8 mouse cellular contexts compared by ENCODE assay signal in the genomic region with DNA sequence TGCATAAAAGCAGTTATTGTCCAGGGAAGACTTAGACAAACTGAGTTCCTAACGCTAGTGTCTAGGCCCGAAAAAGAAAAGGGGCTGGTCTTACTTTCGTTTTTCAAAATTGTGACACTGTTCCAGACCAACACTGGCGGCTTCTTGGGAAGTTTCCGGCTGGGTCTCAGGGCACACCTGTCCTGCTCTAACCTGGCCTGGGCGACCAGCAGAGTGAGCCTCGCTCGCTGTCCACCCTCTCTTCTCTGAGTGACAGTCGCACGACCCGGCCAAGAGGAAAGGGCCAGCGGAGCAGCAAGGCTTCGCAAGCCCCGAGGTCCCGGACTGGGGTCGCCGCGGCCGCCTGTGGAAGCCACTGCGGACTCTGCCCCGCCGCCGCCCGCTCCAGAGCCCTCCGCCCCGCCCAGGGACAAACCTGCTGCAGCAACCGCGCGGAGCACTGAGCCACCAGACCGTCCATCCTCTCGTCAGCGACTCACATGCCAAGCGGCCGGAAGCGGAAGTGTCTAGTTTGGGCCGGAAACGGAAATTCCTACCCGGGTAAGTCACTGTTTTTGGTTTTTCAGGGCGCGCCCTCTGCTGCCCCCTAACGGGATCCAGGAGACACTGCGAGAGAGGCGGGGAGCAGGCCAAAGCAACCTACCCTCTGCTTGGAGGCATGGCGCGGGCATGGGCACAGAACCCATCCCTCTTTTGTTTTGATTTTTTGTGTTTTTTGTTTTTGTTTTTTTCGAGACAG. TPM values are rescaled to one million over a fixed set of nuclear protein-coding genes. Genes with fewer than 3 reads are reported as not detected.
DNase-seq lines count a peak whose midpoint lies in the region; ATAC-seq and TF ChIP-seq lines count a peak whose summit lies in the region.

A gene (minus strand): TSS at position 485 of the 739 bp plus-strand sequence.

- H3K4me2 ChIP-seq in embryonic facial prominence, embryonic 15.5 days (replicated peaks) = peak within 1 kb of the TSS; percentile 60
- peak within 1 kb of the TSS; percentile 65 for H3K4me2 ChIP-seq in limb, embryonic 14.5 days (replicated peaks; ENCODE audit: low read depth, low read length, severe bottlenecking)
- H3K4me2 ChIP-seq in midbrain, postnatal 0 days (ENCODE audit: low read depth, low read length, poor library complexity, severe bottlenecking) = peak within 1 kb of the TSS; percentile 75

- peaks cover 28% of the 10 kb centered on the region for H3K36me3 ChIP-seq in embryonic facial prominence, embryonic 15.5 days
- peaks cover 35% of the 10 kb centered on the region for H3K36me3 ChIP-seq in limb, embryonic 14.5 days (ENCODE audit: control insufficient read depth, insufficient read depth, low read length)
- peaks cover 12% of the 10 kb centered on the region for H3K36me3 ChIP-seq in midbrain, postnatal 0 days (ENCODE audit: insufficient read depth, low read length)

- peak within 1 kb of the TSS; percentile 88 for H3K9ac ChIP-seq in embryonic facial prominence, embryonic 15.5 days
- H3K9ac ChIP-seq in limb, embryonic 14.5 days (ENCODE audit: low read depth, low read length, severe bottlenecking) = peak within 1 kb of the TSS; percentile 91
- H3K9ac ChIP-seq in midbrain, postnatal 0 days (replicated peaks; ENCODE audit: low read length, poor library complexity, severe bottlenecking) = peak within 1 kb of the TSS; percentile 78

- peak; percentile 40; the same call in 1 of the 2 replicates for ATAC-seq in embryonic facial prominence, embryonic 15.5 days (ENCODE audit: insufficient number of reproducible peaks, low FRiP score, low TSS enrichment, low read depth)
- ATAC-seq in limb, embryonic 14.5 days (ENCODE audit: low FRiP score, low read depth) = peak; percentile 77
- peak; percentile 90 for ATAC-seq in midbrain, postnatal 0 days (ENCODE audit: low FRiP score)

- under 1% methylated on average over 46 of the region's 46 CpGs for WGBS in bone marrow, adult 2 months
- 2% methylated on average over 46 of the region's 46 CpGs for WGBS in embryonic facial prominence, embryonic 15.5 days
- WGBS in limb, embryonic 14.5 days = 1% methylated on average over 42 of the region's 46 CpGs
- WGBS in midbrain, postnatal 0 days = 2% methylated on average over 46 of the region's 46 CpGs

- peak within 1 kb of the TSS; percentile 18; the same call in 1 of the 2 replicates for H3K27ac ChIP-seq in bone marrow, adult 2 months (ENCODE audit: control insufficient read depth, insufficient read depth, low read depth, low read length, poor library complexity)
- H3K27ac ChIP-seq in embryonic facial prominence, embryonic 15.5 days (replicated peaks) = peak within 1 kb of the TSS; percentile 66; the same call in 1 of the 2 replicates
- 0 out of 2 replicates have a peak within 1 kb of the TSS, but pooled peaks have one; percentile 19 for H3K27ac ChIP-seq in limb, embryonic 14.5 days (replicated peaks; ENCODE audit: low read depth, low read length)
- H3K27ac ChIP-seq in midbrain, postnatal 0 days (ENCODE audit: low read depth, low read length) = peak within 1 kb of the TSS; percentile 51; the same call in 1 of the 2 replicates

- TF ChIP-seq CTCF in bone marrow, adult 2 months (IDR thresholded peaks at IDR 0.05; ENCODE audit: control insufficient read depth, insufficient read depth, low read length) = peak; percentile 88
- peak; percentile 93 for TF ChIP-seq CTCF in midbrain, postnatal 0 days (IDR thresholded peaks at IDR 0.05)

- no peaks in the 10 kb centered on the region for H3K27me3 ChIP-seq in embryonic facial prominence, embryonic 15.5 days
- H3K27me3 ChIP-seq in limb, embryonic 14.5 days (ENCODE audit: control insufficient read depth, insufficient read depth, low read length) = no peaks in the 10 kb centered on the region
- no peaks in the 10 kb centered on the region for H3K27me3 ChIP-seq in midbrain, postnatal 0 days (ENCODE audit: insufficient read depth, low read length)

- no peaks in the 10 kb centered on the region; the same call in 1 of the 2 replicates for H3K4me1 ChIP-seq in bone marrow, adult 2 months (ENCODE audit: control insufficient read depth, insufficient read depth, low read length)
- H3K4me1 ChIP-seq in embryonic facial prominence, embryonic 15.5 days = peaks cover 14% of the 10 kb centered on the region
- H3K4me1 ChIP-seq in limb, embryonic 14.5 days (ENCODE audit: control insufficient read depth, insufficient read depth, low read length) = peaks cover 10% of the 10 kb centered on the region
- no peaks in the 10 kb centered on the region; the same call in 1 of the 2 replicates for H3K4me1 ChIP-seq in midbrain, postnatal 0 days (ENCODE audit: insufficient read depth, low read length)

- peak within 1 kb of the TSS; percentile 96 for H3K4me3 ChIP-seq in bone marrow, adult 2 months (replicated peaks; ENCODE audit: control insufficient read depth, low read depth, low read length)
- peak within 1 kb of the TSS; percentile 97 for H3K4me3 ChIP-seq in embryonic facial prominence, embryonic 15.5 days (replicated peaks)
- peak within 1 kb of the TSS; percentile 98 for H3K4me3 ChIP-seq in limb, embryonic 14.5 days (replicated peaks; ENCODE audit: low read length)
- peak within 1 kb of the TSS; percentile 90 for H3K4me3 ChIP-seq in midbrain, postnatal 0 days (ENCODE audit: low read depth, low read length)

- DNase-seq in 416B (ENCODE audit: low read depth) = peak; percentile 94
- DNase-seq in heart, adult 8-10 months (ENCODE audit: low spot score) = peak; percentile 97
- DNase-seq in kidney, adult 9 months = peak; percentile 96
- DNase-seq in limb, embryonic 14.5 days (ENCODE audit: low spot score) = peak; percentile 92
- DNase-seq in midbrain, postnatal 0 days (ENCODE audit: low spot score) = peak; percentile 94
- DNase-seq in spleen, postnatal 14 days (ENCODE audit: low spot score in 2 of 2) = peak; percentile 82 to 89

- TF ChIP-seq POLR2A in bone marrow, adult 2 months (IDR thresholded peaks at IDR 0.05; ENCODE audit: borderline replicate concordance, control insufficient read depth, low read depth, low read length) = peak; percentile 35; the same call in 1 of the 2 replicates
- TF ChIP-seq POLR2A in limb, embryonic 14.5 days (IDR thresholded peaks at IDR 0.05; ENCODE audit: borderline replicate concordance, extremely low read depth, insufficient read depth, insufficient read length) = no peak

- no peaks in the 10 kb centered on the region for H3K9me3 ChIP-seq in embryonic facial prominence, embryonic 15.5 days (replicated peaks)
- H3K9me3 ChIP-seq in limb, embryonic 14.5 days (ENCODE audit: control insufficient read depth, low read length) = no peaks in the 10 kb centered on the region
- H3K9me3 ChIP-seq in midbrain, postnatal 0 days (ENCODE audit: low read length) = no peaks in the 10 kb centered on the region

RNA-seq across cellular contexts. Expression of the gene that starts here (rescaled TPM):
- polyA plus RNA-seq in bone marrow, adult 2 months (2011; ENCODE audit: insufficient read depth, insufficient read length, low replicate concordance, missing spikeins) = 24.3 and 44.1 TPM in 2 replicates
- 77.1 and 77.8 TPM in 2 replicates for polyA plus RNA-seq in embryonic facial prominence, embryonic 15.5 days (2015; fragmentation: Nextera tagmentation; extraction: Ambion mirVana)
- 10 to 100 TPM; 33.6 to 36.4 (median 35.1) TPM for total RNA-seq in heart, adult 8-10 months (2022)
- 49.9 and 71.3 TPM in 2 replicates for polyA plus RNA-seq in limb, embryonic 14.5 days (2012; rRNA removed)
- polyA plus RNA-seq in limb, embryonic 14.5 days (2014; fragmentation: Nextera tagmentation; extraction: Ambion mirVana) = 83.7 and 84.5 TPM in 2 replicates
- total RNA-seq in midbrain, postnatal 0 days (2014; rRNA removed) = 41.3 and 45.8 TPM in 2 replicates
- 61.9 and 66.2 TPM in 2 replicates for polyA plus RNA-seq in midbrain, postnatal 0 days (2015; fragmentation: Nextera tagmentation; extraction: Ambion mirVana)

Comparison
In these comparisons a context has a peak if more than half of its experiments do, and no peak if none do; other contexts are left out.
1. Peak in every context shown above with its lines: DNase-seq, ATAC-seq, H3K4me3 ChIP-seq and H3K27ac ChIP-seq.
2. ATAC-seq: peak in every context shown above with its lines; median percentile 90 in midbrain, postnatal 0 days; 77 in limb, embryonic 14.5 days; 40 in embryonic facial prominence, embryonic 15.5 days.